Mouse (Mus musculus): ENCODE results near the gene 4931409K22Rik.

The 4931409K22Rik gene

DNA sequence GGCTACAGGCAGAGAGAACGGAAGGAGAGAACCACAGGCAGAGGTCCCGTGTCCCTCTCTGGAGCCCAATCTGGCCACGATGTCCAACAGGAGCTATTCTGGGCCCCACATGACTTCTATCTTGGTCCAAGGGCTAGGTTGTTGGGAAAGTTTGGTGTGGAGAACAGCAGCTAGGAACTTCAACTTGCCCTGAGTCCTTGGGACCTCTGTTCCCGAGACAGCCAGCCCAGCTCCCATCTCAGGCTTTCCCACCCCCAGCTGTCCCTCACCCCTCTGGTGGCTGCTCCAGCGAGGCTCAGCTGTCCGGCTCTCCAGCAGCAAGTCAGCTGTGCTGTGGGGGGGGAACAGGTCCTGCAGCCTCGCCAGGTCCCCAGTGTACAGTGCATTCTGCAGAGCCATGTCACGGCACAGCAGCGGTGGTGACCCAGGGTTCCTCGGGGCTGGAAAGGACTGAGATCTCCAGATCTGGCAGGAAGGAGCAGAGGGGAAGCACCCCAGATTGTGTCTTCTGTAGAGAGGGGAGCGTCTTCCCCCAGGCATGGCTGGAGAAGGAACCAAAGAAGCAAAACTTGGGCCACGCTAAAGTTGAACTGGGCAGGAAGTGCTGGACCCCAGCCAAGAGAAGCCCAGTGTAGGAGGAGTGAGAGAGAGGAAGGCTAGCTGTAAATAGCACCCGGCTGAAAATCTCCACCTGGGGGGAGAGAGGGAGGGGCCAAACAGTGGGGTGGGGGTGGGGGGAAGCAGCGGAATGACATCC, 16.0 kb downstream of the 4931409K22Rik start, which contains the start of gene Asb10:
Gene Asb10 (minus strand): TSS at position 592 of the 757 bp plus-strand sequence.
- peak in 1 of 2 experiments; percentile 19 for DNase-seq (ENCODE audit: low spot score in 2 of 2)

DNA sequence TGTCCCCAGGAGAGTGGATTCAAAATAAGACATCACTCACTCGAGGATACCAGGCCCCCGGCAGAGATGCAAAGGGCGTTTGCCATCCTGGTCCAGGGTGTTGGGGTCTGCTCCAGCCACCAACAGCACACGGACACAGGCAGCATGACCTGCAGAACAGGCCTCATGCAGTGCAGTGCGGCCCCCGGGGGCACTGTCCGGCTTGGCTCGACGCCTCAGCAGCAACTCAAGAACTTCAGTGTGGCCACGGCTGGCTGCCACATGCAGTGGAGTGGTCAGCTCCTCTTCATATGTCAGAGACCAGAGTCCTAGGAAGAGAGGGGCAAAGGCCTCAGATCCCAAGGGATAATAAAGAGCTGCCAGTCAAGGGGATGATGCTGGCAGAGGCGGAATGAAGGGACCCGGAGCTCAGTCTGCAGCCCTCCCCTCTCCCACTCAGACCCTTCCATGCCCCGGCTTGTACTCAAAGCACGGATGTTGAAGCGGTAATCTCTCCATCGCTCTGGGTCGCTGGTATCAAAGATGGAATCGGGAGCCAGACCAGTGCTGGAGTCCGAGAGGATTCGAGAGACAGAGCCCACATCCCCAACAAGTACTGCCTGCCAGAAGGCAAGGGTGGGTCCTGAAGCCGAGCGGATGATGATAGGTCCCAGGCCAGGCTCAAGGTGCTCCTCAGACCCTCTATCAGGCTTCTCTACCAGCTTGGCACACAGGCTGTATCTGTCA, 16.9 kb downstream of the 4931409K22Rik start:
- no peak for DNase-seq (ENCODE audit: low spot score in 2 of 2)

DNA sequence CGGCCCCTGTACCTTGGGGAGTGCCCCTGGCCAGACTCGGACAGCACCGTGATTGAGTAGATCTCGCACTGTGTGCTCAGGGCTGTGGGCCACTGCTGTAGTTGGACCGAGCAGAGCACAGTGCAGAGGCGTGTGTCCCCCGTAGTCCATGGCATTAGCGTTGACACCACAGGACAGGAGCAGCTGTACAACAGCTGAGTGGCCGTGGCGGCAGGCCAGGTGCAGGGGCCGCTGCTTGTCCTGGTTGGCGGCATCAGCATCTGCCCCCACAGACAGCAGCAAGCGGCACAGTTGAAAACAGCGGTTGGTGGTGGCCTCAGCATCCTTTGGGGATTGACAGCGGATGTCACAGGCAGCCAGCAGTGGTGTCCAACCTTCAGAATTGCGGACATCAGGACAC, 19.0 kb downstream of the 4931409K22Rik start:
- no peak for DNase-seq (ENCODE audit: low spot score in 2 of 2)

DNA sequence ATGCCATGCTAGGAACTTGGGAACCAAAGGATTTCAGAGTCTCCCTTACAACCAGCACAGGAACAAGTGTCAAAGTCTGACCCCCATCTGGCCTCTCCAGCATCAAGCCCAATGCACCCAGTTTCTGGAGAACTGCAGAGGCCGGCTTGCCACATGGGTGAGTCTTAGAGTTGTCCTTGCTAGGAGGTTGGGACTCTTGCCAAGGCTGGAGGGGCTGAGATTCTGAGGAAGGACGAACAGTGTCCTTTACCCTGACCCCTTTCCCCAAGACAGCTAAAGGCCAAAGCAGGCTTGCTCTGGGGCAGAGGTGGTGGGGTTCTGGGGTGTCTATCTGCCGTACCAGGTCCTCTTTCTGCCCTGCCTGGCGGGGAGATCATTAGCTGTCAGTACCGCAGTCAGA, 20.1 kb downstream of the 4931409K22Rik start:
- no peak for DNase-seq (ENCODE audit: low spot score in 2 of 2)

- DNase-seq (ENCODE audit: low spot score in 2 of 2) = no peak
Observed at GRCm38 (mm10) chr5:24535731-24536130, 20.9 kb downstream of the 4931409K22Rik start.

DNA sequence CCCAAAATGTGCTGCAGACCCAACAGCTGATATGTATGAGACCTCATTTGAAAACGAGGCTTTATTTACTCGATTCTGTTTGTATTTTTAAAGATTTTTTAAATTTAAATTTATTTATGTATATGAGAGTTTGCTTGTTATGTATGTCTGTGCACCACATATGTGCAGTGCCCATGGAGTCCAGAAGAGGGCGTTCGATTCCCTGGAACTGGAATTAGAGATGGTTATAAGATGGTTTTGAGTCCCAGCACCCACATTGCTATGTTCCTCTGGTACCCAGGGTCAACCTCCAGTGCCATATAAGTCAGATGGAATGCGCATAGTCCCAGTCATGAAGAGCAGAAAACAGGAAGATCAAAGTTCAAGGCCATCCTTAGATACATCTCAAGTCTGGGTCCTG, 22.3 kb downstream of the 4931409K22Rik start:
- DNase-seq (ENCODE audit: low spot score in 2 of 2) = no peak

- no peak for DNase-seq (ENCODE audit: low spot score in 2 of 2)
Observed at GRCm38 (mm10) chr5:24533391-24533790, 23.2 kb downstream of the 4931409K22Rik start.

- DNase-seq (ENCODE audit: low spot score in 2 of 2) = peak; percentile 86 to 90
Observed at GRCm38 (mm10) chr5:24530042-24530689, 26.4 kb downstream of the 4931409K22Rik start.

- no peak for DNase-seq (ENCODE audit: low spot score in 2 of 2)
Observed at GRCm38 (mm10) chr5:24527780-24528179, 28.8 kb downstream of the 4931409K22Rik start.

- DNase-seq (ENCODE audit: low spot score in 2 of 2) = no peak
Observed at GRCm38 (mm10) chr5:24526889-24527230, 29.7 kb downstream of the 4931409K22Rik start, which contains the start of gene Gbx1. Gene Gbx1 (minus strand): TSS chr5:24527202.

DNA sequence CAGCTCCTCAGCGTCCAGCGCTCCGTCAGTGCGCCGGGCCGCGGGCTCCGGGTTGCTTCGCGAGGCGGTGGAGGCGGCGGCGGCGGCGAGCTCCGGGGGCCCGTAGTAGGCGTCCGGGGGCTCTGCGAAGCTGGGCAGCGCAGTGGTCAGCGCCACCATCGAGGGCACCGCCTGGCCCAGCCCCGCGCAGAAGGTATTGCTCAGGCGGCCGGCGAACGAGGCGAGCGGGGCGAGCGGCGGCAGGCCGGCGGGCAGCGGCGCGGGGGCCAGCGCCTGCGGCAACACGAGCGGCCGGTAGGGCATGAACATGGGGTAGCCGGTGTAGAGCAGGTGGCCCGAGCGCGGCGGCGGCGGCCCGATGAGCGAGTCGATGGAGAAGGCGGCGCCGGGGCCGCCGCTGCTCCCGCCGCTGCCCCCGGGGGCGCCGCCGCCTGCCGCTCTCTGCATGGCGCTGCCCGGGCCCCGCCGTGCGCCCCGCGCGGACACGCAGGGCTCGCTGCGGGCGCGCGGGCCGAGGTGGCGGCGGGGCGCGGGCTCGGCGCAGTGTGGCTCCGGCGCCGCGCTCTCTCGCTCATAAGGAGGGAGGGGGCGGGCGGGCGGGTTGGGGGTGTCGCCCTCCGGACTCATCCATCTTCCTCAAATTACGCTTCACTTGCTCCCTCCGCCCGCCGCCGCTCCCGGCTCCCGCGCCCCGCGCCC, 30.3 kb downstream of the 4931409K22Rik start:
- no peak for DNase-seq (ENCODE audit: low spot score in 2 of 2)

DNA sequence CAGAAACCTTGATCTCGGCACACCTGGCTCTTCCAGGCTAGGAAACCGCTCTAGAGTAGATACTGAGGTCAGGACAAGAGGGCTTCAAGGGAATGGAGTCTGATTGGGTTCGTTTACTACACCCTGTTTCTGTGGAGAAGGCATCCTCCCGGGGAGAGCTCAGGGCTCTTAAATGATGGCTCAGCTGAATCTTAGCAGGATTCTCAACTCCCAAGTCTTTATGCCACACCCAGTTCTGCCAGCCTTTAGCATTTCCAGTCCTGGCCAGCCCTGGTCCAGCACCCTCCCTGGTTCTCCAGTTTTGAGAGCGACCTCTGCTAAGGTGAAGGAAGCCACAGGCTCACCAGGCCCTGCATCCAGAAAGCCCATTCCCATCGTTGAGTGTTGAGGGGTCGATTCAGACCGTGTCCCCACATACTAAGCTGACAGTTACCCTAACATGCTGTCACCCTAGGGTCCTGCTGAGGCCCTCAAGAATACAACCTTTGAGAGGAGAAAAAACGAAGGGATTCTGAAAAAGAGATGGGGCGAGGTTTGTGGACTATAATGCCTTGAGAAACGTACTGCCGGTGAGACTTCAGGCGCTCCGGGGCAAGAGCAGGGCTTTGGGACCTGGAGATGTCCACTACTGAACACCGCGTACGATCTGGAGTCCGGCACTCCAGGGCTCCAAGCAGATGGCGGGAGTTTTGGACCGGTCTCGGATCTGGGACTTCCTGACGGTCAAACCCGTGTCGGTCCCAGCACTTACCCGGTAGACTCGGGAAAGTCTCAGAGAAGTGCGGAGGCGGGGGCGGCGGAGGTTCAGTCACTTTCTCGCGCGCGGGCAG, 31.0 kb downstream of the 4931409K22Rik start:
- DNase-seq (ENCODE audit: low spot score in 2 of 2) = no peak

DNA sequence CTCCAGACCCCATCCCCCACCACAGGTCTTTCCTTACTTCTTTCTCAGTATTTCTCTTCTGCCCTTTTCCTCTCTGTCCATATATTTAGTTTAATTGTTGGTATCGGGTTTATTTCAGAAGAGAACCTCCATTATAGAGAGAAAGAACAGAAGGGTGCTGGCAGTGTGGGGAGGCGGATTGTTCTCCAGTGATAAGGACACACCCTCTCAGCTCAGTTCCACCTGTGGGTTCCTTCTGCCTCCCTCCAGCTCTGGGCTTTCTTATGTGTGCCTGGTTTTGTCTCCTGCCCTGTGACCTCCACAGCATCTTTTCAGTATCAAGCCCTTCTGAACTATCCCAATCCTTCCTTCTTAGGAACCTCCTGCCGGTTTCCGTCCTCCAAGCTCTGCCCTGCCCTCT, 32.1 kb downstream of the 4931409K22Rik start:
- no peak for DNase-seq (ENCODE audit: low spot score in 2 of 2)

- no peak for DNase-seq (ENCODE audit: low spot score in 2 of 2)
Observed at GRCm38 (mm10) chr5:24523806-24524205, 32.8 kb downstream of the 4931409K22Rik start.

- DNase-seq (ENCODE audit: low spot score in 2 of 2) = no peak
Observed at GRCm38 (mm10) chr5:24521366-24521765, 35.2 kb downstream of the 4931409K22Rik start.

- DNase-seq (ENCODE audit: low spot score in 2 of 2) = no peak
Observed at GRCm38 (mm10) chr5:24512271-24512670, 44.3 kb downstream of the 4931409K22Rik start.

DNA sequence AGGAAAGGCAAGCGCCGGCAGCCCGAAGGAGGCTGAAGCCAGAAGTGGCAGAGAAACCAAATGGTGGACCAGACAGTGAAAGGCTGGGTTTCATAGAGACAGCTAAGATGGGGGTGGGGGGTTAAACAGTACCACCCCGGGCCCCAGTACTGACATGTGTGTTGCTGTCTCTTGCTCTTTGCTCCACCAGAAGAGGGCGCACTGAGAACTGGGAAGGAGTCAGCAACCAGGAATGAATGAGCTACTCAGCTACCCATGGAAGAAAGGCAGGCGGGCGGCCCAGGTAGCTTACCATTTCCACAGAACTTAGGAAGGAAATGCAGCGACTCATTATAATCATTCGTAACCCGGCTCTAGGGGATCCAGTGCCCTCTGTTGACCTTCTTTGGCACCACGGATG, 46.0 kb downstream of the 4931409K22Rik start:
- peak in 1 of 2 experiments; percentile 21 for DNase-seq (ENCODE audit: low spot score in 2 of 2)

- DNase-seq (ENCODE audit: low spot score in 2 of 2) = no peak
Observed at GRCm38 (mm10) chr5:24508406-24508805, 48.2 kb downstream of the 4931409K22Rik start.

DNA sequence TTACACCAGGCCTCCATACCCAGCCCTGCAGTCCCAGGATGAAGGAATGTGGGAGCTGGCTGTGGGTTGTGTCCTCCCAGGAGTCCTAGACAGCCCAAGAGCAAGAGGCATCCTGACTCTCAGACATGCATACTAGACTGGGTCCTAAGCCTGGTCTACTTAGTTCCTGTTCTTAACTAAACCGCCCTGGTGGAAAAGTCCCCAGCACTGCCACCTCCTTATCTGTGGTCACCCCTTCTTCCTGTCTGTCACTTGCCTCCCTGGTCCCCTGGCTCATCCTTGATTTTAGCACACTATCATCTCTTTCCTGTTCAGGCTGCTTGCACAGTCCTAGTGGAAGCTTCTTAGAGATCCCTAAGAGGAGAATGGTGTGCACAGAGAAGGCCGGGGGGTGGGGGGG, 51.1 kb downstream of the 4931409K22Rik start:
- peak in 1 of 2 experiments; percentile 24 for DNase-seq (ENCODE audit: low spot score in 2 of 2)

DNA sequence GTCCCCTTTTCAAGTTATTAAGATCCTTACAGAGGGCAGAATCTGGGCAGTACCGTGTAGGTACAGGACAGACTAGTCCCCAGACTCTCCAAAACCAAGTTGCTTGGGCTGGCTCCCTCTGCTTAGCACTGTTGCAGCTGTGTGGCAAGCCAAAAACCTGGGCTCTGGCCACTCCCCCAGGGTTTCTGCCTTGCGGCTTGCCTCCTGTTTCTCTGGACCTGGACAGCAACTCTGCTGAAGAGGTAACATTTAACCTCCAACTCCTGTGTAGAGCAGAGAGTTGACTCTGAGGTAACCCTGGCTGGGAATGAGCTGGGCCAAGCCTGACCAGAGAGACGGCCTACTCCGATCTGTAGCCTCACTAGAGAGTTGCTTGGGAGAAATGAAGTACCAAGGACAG, 53.8 kb downstream of the 4931409K22Rik start:
- no peak for DNase-seq (ENCODE audit: low spot score in 2 of 2)

- DNase-seq (ENCODE audit: low spot score in 2 of 2) = no peak
Observed at GRCm38 (mm10) chr5:24500851-24501250, 55.8 kb downstream of the 4931409K22Rik start.

Data from natural killer cell, adult 2 months (primary cell).